Mouse (Mus musculus): ENCODE measurements around the gene Relt. TPM values are rescaled to one million over a fixed set of nuclear protein-coding genes. Genes with fewer than 3 reads are reported as not detected.
A peak's percentile ranks its signal among the peaks of the same experiment; 100 is the strongest.

The Relt gene
- total and polyA plus RNA-seq, 3 experiments = 24.5 to 31.1 (median 29.9) TPM

- peak overlapping the region; percentile 68 for H3K9ac ChIP-seq (ENCODE audit: insufficient read depth, low read depth)
- H3K4me1 ChIP-seq (ENCODE audit: control insufficient read depth in 1 of 2, insufficient read depth in 2 of 2) = peaks cover 3 to 19% of the 10 kb centered on the region in 2 experiments
- H3K27me3 ChIP-seq (replicated peaks) = peaks cover 19% of the 10 kb centered on the region
- no peaks in the 10 kb centered on the region for H3K79me2 ChIP-seq (replicated peaks; ENCODE audit: control insufficient read depth, extremely low read depth, insufficient read depth, poor library complexity, severe bottlenecking)
- H3K36me3 ChIP-seq (replicated peaks in 1 of 2; ENCODE audit: control insufficient read depth in 1 of 2, insufficient read depth in 1 of 2, low read length in 1 of 2) = peaks cover 0 to 7% of the 10 kb centered on the region in 2 experiments
- dilution Hi-C loops (cut with MboI; ENCODE audit: extremely low pct_ligation_motif_present, extremely low pct_unique_long_range_greater_than_20kb, low sequenced_read_pairs) (no loop called here), in situ Hi-C loops (cut with MboI; ENCODE audit: low pct_ligation_motif_present, low pct_unique_long_range_greater_than_20kb, low sequenced_read_pairs) (loop anchor here (5.0 kb wide), 1 partner anchor 38 kb away; no protein-coding TSS in a partner anchor)
- no peak for TF ChIP-seq SIN3A (IDR thresholded peaks at IDR 0.05; ENCODE audit: low read length)
- TF ChIP-seq MEF2A (IDR thresholded peaks at IDR 0.05; ENCODE audit: borderline replicate concordance, low read depth, low read length) = no peak
- TF ChIP-seq BHLHE40 (IDR thresholded peaks at IDR 0.05; ENCODE audit: low read depth, low read length) = no peak
- no peak for TF ChIP-seq GABPA (IDR thresholded peaks at IDR 0.05; ENCODE audit: insufficient replicate concordance, low read depth, low read length)
- H3K4me2 ChIP-seq (ENCODE audit: insufficient read depth, low read depth, poor library complexity, severe bottlenecking) = peak overlapping the region; percentile 54
- H3K27ac ChIP-seq (ENCODE audit: insufficient read depth, low read depth) = no peak overlapping the region
- H3K4me3 ChIP-seq (replicated peaks in 1 of 3; ENCODE audit: low read depth in 2 of 3, low read length in 2 of 3, poor library complexity in 1 of 3) = peak overlapping the region; percentile 63 to 77 (median 68)
- no peak for DNase-seq (ENCODE audit: extremely low read depth)
- no peaks in the 10 kb centered on the region for H3K9me3 ChIP-seq (replicated peaks; ENCODE audit: low read length)
Observed at GRCm38 (mm10) chr7:100894833-100895226, 31.6 kb upstream of the Relt start.

GRCm38 (mm10) chr7:100894057-100894832 lies 31.0 kb upstream of the Relt start:
- no peaks in the 10 kb centered on the region for H3K79me2 ChIP-seq (replicated peaks; ENCODE audit: control insufficient read depth, extremely low read depth, insufficient read depth, poor library complexity, severe bottlenecking)
- peak; percentile 48 for DNase-seq (ENCODE audit: extremely low read depth)
- no peak overlapping the region for H3K27ac ChIP-seq (ENCODE audit: insufficient read depth, low read depth)
- peaks cover 19% of the 10 kb centered on the region for H3K27me3 ChIP-seq (replicated peaks)
- dilution Hi-C loops (cut with MboI; ENCODE audit: extremely low pct_ligation_motif_present, extremely low pct_unique_long_range_greater_than_20kb, low sequenced_read_pairs) (no loop called here), in situ Hi-C loops (cut with MboI; ENCODE audit: low pct_ligation_motif_present, low pct_unique_long_range_greater_than_20kb, low sequenced_read_pairs) (loop anchor here (5.0 kb wide), 1 partner anchor 37 kb away; no protein-coding TSS in a partner anchor)
- H3K4me2 ChIP-seq (ENCODE audit: insufficient read depth, low read depth, poor library complexity, severe bottlenecking) = peak overlapping the region; percentile 54
- H3K9ac ChIP-seq (ENCODE audit: insufficient read depth, low read depth) = peak overlapping the region; percentile 68
- TF ChIP-seq ELF1 (IDR thresholded peaks at IDR 0.05; ENCODE audit: low read depth, low read length) = no peak
- TF ChIP-seq IRF4 (IDR thresholded peaks at IDR 0.05; ENCODE audit: low read depth, low read length) = no peak
- TF ChIP-seq MAFK (IDR thresholded peaks at IDR 0.05; ENCODE audit: insufficient replicate concordance, low read length) = no peak
- TF ChIP-seq HCFC1 (IDR thresholded peaks at IDR 0.05; ENCODE audit: low read depth, low read length) = 0 out of 2 replicates have a peak, but pooled peaks have one; percentile 36
- no peak for TF ChIP-seq PAX5 (IDR thresholded peaks at IDR 0.05; ENCODE audit: low read length)
- TF ChIP-seq GABPA (IDR thresholded peaks at IDR 0.05; ENCODE audit: insufficient replicate concordance, low read depth, low read length) = no peak
- TF ChIP-seq NELFE (IDR thresholded peaks at IDR 0.05; ENCODE audit: low read depth, low read length) = 0 out of 2 replicates have a peak, but pooled peaks have one; percentile 27
- TF ChIP-seq POLR2A (IDR thresholded peaks at IDR 0.05; ENCODE audit: low read depth, low read length) = peak; percentile 64; the same call in 1 of the 2 replicates
- peak in 1 of 2 experiments; percentile 18; a peak in 2 of 4 replicates for TF ChIP-seq CTCF (conservative IDR thresholded peaks at IDR 0.05 in 1 of 2, IDR thresholded peaks at IDR 0.05 in 1 of 2; ENCODE audit: low read depth in 2 of 2, low read length in 2 of 2)
- peak; percentile 22; the same call in 1 of the 2 replicates for TF ChIP-seq ZMIZ1 (IDR thresholded peaks at IDR 0.05; ENCODE audit: low read depth, low read length)
- no peak for TF ChIP-seq TBP (conservative IDR thresholded peaks at IDR 0.05; ENCODE audit: low read depth, low read length)
- no peak for TF ChIP-seq CHD2 (IDR thresholded peaks at IDR 0.05; ENCODE audit: low read length)
- 0 out of 2 replicates have a peak, but pooled peaks have one; percentile 51 for TF ChIP-seq UBTF (IDR thresholded peaks at IDR 0.05; ENCODE audit: low read depth, low read length)
- no peak for TF ChIP-seq ZNF384 (IDR thresholded peaks at IDR 0.05; ENCODE audit: low read depth, low read length)
- TF ChIP-seq MYC (IDR thresholded peaks at IDR 0.05; ENCODE audit: low read depth, low read length) = no peak
- TF ChIP-seq MAZ (IDR thresholded peaks at IDR 0.05; ENCODE audit: low read depth, low read length) = peak; percentile 57
- peak; percentile 75 for TF ChIP-seq NRF1 (IDR thresholded peaks at IDR 0.05; ENCODE audit: low read depth, low read length)
- peak overlapping the region; percentile 63 to 77 (median 68) for H3K4me3 ChIP-seq (replicated peaks in 1 of 3; ENCODE audit: low read depth in 2 of 3, low read length in 2 of 3, poor library complexity in 1 of 3)
- peaks cover 3 to 19% of the 10 kb centered on the region in 2 experiments for H3K4me1 ChIP-seq (ENCODE audit: control insufficient read depth in 1 of 2, insufficient read depth in 2 of 2)
- no peaks in the 10 kb centered on the region for H3K9me3 ChIP-seq (replicated peaks; ENCODE audit: low read length)
- peaks cover 2 to 13% of the 10 kb centered on the region in 2 experiments for H3K36me3 ChIP-seq (replicated peaks in 1 of 2; ENCODE audit: control insufficient read depth in 1 of 2, insufficient read depth in 1 of 2, low read length in 1 of 2)

Data from CH12.LX (cell line).